Mouse (Mus musculus) gastrocnemius, postnatal 10 days (tissue): ENCODE data around the gene Tmem141. TPM values are rescaled to one million over a fixed set of nuclear protein-coding genes. Genes with fewer than 3 reads are reported as not detected.

Experiments used
- DNase-seq: peaks from one replicate; pipeline ENCODE4 v3.0.0; 2021; ENCODE audit warnings: mixed read lengths
- total RNA-seq, 2 experiments: library from RNA; stranded (reverse); gene quantifications; 2 replicates each; pipeline ENCODE4 v1.2.3; 2021

The Tmem141 gene
- total RNA-seq, 2 experiments from 2014 or later: 12.2 to 13.9 TPM

DNA sequence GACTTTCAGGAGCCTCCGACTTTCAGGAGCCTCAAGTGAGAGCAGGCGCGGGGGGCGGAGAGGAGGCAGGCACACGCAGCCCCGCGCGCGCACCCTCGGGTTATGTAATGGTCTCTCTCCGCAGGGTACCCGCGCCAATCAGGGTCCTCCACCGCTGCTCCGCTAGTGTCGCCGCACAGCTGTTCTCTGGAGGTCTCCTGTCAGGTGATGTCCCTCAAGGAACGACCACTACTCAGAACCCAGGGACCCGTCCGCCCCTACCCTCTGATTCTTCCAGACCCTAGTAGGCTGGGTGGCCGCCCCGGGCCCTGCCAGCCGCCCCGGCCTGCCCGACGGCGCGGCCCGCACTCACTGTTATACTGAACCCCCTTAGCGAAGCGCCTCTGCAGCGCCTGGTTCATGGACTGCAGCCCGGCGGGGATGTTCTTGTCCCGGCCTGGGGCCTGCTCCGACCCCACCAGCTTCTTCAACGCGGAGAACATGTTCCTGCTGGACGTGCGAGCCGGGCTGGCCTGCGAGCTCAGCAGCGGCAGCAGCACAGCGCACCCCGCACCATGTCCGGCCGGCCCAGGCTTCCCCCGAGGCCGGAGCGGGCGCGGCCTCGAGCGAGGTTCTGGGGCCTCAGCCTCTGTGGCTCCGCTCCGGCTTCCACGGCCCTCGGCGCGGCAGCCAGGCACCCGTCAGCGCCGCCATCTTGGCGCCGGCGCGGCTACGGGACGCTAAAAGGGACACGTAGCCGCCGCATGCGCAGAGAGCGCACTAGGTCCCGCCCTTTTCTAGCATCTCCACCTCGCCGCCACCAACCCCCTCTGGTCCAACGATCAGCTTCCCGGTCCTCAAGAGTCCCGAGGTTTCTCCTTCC, 13.8 kb downstream of the Tmem141 start, which contains the start of gene Rabl6:
TSS of gene Rabl6 (minus strand) at position 761 of the 862 bp plus-strand sequence.
- peak; percentile 89 for DNase-seq

DNA sequence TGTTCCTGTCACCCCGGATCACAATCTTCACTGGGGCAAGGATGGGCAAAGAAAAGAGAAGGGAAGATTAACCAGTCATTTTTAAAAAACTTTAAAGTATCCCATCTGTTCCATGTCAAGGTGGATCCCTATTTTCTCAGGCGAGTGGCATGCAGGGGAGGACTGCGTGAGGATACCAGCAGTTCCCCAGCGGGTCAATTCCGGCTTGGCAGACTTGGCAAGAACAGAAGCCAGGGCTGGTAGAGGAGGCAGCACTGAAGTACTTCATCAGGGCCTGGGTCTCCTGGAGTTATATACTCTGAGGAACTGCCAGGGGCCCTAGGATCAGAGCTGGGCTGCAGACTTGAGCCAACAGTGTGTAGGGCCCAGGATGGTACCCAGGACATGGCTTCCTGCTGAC, 19.3 kb downstream of the Tmem141 start:
- no peak for DNase-seq

DNA sequence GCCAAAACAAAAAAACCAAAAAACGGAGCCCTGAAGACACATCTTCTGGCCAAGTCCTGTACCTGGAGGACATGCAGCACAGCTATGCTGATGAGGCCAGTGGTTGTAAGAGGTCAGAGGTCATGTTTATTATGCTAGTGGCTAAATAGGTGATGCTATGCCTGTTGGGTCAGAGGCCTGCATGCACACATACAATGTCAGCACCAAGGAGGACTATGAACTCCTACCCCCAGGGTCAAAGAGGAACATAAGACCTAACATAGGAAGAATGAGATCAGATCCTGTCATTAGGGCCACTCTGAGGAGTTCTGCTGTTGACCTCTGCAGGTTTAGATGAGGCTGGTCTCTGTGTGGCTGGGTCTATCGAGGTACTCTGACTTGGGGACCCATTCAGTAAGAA, 21.8 kb downstream of the Tmem141 start:
- DNase-seq: no peak

DNA sequence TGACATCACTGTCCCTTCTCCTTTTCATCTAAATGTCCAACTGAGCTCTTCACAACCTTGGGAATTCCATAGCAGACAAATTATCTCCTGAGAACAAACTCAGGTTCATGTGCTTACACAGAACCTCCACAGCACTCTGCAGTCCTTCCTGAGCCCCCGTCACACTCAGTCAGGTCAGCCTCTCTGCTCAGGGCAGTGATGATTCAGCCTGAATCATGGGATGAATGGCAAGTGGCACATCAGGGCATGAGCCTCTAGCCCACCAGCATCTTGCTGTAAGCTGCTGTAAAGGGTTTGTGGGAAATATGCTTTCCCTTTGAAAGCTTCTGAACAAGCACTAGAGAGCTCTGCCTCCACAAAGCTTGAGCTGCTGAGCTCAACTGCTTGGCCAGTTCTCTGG, 23.1 kb downstream of the Tmem141 start:
- DNase-seq: no peak

DNA sequence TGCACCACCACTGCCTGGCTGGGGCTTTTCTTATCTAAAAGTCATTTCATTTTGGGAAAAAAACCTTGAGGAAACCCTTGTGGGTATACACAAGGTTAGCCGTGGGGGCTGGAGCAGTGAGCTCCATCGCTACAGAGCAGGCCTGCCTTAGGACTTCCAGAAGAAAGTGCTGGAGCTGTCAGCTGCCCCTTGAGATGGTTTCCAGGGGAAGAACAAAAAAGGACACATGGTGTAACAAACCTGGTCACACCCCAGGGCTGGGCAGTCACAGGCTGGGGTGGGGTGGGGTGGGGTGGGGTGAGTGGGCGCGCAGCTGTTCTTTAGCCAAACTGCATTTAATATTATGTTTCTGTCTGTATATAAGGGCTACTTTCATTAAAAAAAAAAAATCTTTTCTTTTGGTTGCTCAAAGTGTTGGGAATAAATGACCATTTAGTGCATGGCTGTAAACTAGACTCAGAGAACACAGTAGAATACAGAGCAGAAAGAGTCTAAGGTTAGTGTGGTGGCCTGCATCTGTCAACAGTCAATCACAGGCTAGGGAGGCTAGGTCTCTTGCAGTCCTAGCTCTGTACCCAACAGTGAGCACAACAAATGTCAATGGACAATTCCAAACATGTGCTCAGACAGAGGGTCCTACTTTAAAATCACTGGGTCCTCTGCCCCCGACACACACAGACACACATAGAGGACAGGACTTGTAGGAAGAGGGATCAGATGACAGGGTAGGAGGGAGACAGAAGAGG, 24.9 kb downstream of the Tmem141 start:
- DNase-seq: no peak

DNA sequence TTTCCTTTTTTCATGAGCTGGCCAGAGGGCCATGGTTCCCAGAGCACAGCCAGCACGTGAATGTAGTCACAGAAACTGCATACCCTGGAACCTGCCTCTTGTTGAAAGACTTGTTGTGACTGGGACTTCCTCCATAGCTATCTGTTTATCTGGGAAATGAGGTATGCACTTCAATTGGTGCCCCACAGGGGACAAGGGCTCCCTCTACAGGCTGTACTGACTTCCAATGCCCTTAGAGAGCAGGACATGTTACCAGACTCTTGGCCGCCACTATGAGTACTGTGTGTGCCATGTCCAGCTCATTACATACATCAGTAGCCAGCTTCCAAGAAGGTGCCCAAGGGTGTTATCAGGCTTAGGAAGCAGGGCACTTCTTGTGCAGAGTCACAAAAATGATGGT, 29.9 kb downstream of the Tmem141 start:
- no peak for DNase-seq

DNA sequence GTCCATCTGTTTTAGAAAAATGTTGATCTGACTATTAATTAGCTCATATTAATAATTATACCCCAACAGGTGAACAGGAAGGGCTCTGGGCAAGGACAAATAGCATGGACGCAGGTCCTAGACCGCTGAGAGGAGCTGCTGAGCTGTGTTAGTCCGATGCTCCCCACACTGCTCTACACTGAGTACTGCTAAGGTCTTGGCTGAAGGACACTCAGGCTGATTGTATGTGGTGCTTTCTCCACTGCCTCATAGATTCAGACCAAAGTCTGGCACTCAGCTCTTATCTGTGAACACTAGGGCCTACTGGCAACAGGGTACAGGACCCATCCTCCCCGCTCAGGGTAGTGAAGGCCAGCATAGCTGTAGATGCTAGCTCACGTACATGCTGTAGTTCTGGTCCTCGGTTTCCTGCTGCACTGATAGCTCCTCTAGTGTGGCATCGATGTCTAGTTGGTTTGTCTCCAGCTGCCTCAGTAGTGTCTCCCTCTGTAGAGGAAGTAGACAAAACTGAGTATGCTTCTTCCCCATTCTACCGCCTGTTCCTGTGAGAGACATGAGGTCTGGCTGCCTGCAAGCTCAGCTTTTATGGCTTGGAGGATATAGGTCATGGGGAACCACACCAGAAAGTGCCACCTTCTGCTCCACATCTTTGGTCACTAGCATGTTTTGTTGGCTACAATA, 33.4 kb downstream of the Tmem141 start:
- no peak for DNase-seq

DNA sequence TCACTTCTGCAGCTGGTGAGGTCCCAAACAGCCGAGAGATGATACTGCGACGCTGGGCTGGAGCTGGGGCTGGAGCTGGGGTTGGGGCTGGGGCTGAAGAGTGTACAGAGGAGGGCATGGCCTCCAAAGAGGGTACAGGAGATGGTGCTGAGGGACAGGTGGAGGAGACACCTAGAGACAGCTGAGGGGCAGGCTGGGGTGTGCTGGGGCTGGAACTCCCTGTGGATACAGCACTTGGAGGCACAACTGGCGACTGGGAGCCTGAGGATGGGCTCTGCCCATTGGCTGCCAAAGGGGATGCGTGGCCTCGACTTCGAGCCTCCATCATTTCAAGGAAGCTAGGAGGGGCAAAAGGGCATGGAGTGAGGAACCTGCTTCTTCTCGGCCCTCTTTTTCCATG, 34.5 kb downstream of the Tmem141 start:
- DNase-seq: no peak

DNA sequence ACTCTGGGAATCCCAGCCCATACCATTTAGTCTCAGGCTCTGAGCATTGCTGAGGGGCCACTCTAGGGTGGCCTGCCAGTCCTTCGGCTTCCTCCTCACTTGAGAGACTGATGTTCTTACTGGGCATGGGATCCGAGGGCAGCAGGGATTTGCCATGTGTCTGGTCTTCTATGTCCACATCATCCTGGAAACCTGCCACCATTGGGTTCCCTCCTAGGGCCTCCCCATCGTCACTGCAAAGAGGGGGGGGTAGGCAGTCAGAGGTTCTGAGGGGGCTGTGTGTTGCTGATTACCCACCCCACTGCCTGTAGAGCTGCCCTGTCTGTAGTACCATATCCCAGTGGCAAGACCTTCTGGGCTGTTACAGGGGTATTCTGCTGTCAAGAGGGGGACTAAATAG, 36.2 kb downstream of the Tmem141 start:
- DNase-seq: no peak

DNA sequence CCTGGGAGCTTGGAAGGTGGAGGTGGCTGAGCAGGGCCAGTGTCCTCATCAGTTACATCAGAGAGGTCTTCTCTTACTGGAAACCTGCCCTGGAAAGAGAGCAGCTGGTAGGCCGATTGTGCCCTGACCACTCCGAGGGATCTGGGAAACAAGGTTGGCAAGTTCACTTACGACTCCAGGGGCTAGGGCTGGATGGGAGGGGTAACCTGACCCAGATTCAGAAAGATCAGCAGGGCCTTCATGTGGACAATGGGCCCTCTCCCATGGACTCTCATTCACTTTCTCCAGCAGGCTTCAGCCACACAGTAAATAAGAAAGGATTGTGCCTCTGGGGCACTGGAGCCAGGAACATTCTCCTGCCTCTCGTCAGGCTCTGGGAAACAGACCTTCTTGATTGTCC, 36.9 kb downstream of the Tmem141 start:
- no peak for DNase-seq

DNA sequence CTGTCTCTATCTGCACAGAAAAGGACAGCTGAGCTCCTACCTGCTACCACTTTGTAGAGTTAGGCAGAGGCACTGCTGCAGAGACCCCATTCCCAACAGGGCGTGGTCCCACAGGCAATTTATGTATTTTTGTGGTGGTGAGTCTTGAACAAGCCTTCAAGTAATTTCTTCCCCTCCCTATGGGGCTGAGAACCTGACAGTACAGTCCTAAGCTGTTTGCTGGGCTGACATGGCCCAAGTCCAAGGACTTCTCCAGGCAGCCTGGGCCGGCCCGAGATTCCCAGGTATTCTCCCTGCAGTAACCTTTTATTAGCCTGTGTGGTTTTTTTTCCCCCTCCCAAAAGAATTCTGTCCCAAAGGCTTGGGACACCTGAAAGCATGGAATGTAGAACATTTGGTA, 37.7 kb downstream of the Tmem141 start:
- DNase-seq: no peak

DNA sequence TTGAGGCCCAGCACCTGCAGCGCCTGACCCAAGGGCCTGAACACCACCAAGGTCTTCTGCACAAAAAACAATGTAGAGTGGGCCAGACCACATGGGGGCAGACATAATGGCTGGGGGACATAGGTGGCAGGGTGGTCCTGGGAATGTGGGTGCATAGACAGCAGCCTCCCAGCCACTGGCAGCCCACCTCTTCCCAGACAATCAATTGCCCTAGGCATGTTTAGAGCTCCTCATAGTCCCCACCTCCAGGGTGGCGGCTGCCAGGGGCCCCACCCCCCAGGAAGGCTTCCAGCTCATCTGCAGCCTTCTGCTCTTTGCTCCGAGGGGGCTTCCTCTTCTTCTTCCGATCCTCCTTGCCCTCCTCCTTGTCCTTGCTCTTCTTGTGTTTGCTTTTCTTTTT, 38.2 kb downstream of the Tmem141 start:
- no peak for DNase-seq

DNA sequence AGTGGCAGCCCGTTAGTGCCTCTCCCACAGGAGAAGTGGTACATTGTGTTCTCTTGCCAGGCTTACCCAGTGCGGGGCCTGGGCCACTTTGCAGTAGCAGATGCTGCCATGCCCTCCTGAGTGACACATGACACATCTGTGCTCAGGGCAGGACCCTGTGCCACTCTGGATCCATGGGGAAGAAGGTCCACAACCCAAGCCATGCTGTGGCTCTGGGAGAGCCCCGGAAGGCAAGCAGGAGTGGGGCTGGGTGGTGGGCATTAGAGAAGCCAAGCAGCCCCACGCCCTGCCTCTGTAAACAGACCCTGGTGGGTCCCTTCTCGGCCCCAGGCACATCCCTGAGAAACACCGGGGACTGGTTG, 38.7 kb downstream of the Tmem141 start:
- no peak for DNase-seq

DNA sequence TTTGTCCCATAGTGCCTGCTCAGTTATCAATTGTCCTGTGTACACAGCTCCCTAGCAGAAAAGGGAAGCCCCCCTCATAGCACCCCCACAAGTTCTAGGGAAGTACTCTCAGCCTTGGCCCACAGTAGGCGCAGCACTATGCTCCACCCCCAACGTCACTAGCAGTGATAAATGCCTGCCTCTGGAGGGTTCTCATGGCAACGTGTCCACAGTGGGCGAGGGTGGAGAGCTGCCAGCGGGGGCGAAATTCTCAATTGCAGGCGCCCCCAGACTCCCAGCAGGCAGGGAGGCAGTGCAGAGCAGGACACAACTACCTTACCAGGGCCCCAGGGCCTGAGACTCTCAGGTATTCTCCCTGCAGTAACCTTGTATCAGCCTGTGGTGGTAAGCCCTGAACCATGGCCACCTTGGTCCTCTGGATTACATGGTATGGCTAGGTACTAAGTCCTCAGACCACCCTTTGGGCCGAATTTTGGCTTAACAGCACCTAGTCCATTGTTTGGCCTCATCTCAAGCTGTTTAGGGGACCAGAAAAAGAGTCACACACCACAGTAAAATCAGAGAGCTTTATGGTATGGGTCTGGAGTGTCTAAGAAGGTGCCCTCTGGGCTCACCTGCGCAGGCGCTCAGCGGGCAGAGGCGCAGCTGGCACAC, 39.2 kb downstream of the Tmem141 start:
- DNase-seq: no peak

DNA sequence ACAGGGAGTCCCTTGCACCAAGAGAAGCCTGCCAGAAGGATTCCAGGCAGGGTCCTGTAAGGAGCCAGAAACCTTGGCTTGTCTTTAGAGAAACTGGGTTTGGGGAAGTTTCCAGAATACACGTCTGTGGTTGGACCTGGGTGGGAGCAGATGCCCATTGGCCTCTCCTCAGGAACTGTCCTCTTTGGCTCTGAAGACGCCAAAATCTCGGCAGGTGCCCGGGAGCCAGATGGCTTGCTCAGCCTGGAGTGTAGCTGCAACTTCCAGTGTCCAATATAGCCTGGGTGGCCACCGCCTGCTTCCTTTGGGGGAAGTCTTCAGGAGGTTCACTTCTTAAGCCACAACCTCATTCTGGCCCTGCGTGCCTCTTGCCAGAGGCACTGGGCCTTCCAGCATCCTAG, 39.9 kb downstream of the Tmem141 start:
- DNase-seq: no peak

DNA sequence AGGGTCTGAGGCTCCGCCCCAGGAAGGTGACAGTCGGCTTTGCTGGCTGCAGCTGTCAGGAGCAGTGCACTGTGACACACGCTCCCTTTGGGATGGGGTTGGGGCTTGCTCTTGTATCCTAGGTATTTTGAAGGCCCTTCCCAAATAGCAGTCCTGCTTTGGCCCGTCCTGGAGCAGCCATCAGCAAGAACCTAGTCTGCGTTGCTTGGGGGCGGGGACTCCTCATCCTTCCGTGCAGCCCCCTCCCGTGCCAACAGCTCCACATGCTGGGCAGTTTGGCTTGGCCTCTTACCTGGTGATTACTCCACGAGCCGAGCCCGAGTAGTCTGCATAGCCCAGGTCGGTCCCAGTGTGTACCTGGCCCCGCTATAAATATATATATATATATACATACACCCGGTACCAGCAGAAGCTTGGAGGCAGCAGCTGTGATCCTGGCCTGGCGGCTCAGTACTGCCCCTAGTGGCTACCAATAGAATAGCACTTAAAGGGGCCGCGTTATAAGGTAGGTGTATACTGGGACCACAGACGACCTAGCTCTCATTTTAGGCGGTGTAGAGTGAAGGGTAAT, 40.4 kb downstream of the Tmem141 start, which contains the start of gene Ajm1:
TSS of gene Ajm1 (minus strand) at position 464 of the 571 bp plus-strand sequence.
- DNase-seq: peak; percentile 42

DNA sequence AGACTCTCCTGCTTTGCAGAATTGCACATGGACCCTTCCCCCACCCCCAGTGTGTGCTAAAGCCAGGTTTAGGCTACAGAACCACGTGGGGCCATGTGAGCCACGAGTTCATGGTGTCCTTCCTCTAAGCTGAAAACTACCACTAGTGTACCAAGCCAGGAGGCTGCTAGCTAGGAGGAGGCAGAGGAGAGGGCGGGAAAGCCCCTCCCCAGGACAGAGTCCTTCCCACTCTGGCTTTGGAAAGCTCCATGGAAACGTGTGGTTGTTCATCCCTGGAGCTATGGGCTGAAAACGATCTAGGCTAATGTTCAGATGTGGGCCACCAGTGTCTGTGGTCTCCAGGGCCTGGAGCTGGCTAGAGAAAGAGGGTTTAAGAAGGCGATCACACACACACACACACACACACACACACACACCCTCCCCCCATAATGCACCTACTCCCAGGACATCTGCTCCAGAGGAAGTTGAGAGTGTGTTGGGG, 41.1 kb downstream of the Tmem141 start:
- no peak for DNase-seq

DNA sequence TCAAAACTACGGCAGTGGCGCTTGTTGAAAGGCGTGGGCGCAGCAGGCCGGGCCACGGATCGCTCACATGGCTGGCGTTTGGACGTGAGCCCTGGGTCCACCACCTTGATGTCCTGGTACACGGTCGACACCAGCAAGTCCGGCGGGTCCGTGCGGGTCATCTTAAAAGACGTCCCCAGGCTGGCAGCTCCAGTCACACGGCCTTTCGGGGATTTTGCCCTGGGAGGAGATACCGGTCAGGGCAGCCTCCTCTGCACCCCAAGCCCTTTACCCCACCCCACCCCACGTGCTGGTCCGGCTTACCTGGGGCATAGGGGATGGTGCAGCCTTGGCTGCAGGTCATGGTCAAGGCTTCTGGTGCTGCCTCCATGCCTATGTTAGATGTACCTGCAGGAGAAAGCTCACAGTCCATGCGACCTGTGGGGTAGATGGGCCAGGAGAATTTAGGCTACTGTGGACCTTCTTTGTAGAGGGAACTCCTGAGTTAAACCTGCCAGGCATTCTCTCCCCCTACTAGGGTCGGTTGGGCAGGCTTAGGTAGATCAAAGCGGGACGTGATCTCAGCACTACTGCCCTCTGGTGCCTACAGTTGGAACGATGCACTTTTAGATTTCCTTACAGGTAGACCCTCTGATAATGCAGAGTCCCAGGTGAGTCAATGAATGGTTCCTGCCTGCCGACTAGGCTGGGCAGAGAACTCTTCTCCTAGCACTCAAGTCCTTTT, 41.9 kb downstream of the Tmem141 start:
- DNase-seq: no peak

DNA sequence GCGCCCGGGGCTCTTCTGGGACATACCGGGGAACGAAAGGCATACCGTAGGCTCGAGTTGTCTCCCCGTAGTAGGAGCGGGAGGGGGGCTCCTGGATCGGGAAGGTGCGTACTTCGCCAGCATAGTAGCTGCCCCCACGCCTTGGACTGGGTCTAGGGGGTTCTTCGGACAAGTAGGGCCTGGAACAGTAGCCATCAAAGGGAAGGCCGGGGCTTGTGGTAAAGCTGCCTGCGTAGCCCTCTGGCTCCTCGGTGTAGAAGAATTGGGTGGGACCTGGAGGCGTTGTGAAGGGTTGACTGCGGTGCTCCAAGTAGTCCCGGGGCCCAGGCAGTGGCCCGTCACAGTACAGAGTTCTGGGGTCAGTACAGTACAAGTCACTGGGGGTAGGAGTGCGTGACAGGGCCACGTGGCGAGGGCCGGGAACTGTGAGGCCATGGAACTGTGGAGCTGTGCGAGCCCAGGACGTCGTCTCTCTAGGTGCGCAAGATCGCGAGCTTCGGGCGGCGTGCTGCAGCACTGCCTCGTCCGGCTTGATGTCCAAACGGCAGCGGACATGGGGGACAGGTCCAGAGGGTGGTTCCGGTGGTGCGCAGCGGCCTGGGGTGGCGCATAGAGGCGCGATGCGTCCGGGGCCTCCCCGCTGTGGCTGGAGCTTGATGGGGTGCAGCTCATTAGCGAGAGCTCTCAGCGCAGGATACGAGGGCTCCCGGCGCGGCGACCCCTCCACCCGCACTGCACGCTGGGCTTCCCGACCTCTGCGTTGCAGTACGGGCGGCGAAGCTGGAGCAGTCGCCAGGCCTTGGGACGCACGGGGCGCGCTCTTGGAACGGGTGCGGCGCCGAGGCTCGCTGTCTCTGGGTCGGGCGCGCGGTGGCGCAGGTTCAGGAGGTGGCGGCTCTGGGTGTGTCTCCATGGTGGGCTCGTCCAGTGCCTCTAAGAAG, 42.7 kb downstream of the Tmem141 start:
- DNase-seq: no peak
